Mouse (Mus musculus) cerebellum, adult 2 months (tissue): Measurements from ENCODE around the gene Hist1h1d. TPM values are rescaled to one million over a fixed set of nuclear protein-coding genes. Genes with fewer than 3 reads are reported as not detected.
"Not testable (repeated sequence)": the region's sequence is repeated elsewhere in the genome, so short reads cannot be mapped to it uniquely, and the experiment has no call there.

Experiments
- DNase-seq, 2 experiments: peaks; one replicate each; pipeline ENCODE4 v3.0.0; 2021
- H3K27ac ChIP-seq: fragments of 200-500 bp; 2 replicates; pipeline ENCODE4 v1.5.1; 2012; ENCODE audit warnings: low read length, control low read depth, inconsistent platforms; ENCODE audit not compliant: insufficient read depth
- H3K27me3 ChIP-seq: fragments of 200-500 bp; 2 replicates; pipeline ENCODE4 v1.6.1; 2012; ENCODE audit warnings: inconsistent platforms, mild to moderate bottlenecking, low read length, moderate library complexity; ENCODE audit not compliant: control insufficient read depth, insufficient read depth
- H3K4me1 ChIP-seq: fragments of 200-500 bp; 2 replicates; pipeline ENCODE4 v1.6.1; 2011; ENCODE audit warnings: low read length; ENCODE audit not compliant: control insufficient read depth, insufficient read depth
- H3K4me3 ChIP-seq: fragments of 200-500 bp; replicated peaks from 2 replicates; pipeline ENCODE3; 2011; ENCODE audit warnings: mild to moderate bottlenecking, low read depth, low read length, control low read depth; ENCODE audit not compliant: insufficient read depth
- CTCF ChIP-seq: fragments of 200-500 bp; IDR thresholded peaks from 2 replicates; pipeline ENCODE4 v1.5.1; 2011; ENCODE audit warnings: low read depth, mild to moderate bottlenecking, control low read depth, low read length, moderate library complexity, borderline replicate concordance; ENCODE audit not compliant: insufficient read depth
- POLR2A ChIP-seq: fragments of 200-500 bp; IDR thresholded peaks from 2 replicates; pipeline ENCODE4 v1.6.1; 2011; ENCODE audit warnings: low read length, control low read depth, borderline replicate concordance; ENCODE audit not compliant: insufficient read depth
- WGBS: fragments of 180-500 bp; shearing (Covaris S2); methylation state at CpG from one replicate; pipeline ENCODE4 v1.1.7; 2018; 5-methylcytosine and 5-hydroxymethylcytosine counted together
- polyA plus RNA-seq: library from polyadenylated mRNA; depleted of rRNA; stranded (reverse); fragments of >200 nt; gene quantifications from 2 replicates; pipeline ENCODE4 v1.2.3, GENCODE M21; 2012

The Hist1h1d gene
- polyA plus RNA-seq, 1 experiment, result 0.05 TPM

GRCm38 (mm10) chr13:23537006-23537710 is 15.9 kb upstream of the Hist1h1d start:
- Histone ChIP-seq H3K27ac (no peak overlapping the region), H3K27me3 (no peaks in the 10 kb centered on the region), H3K4me3 (no peak overlapping the region), H3K4me1 (peaks cover 4% of the 10 kb centered on the region; the same call in 1 of the 2 replicates)
- no peak for DNase-seq
- 81% methylated on average over 3 of the region's 3 CpGs for WGBS
- TF ChIP-seq CTCF (no peak), POLR2A (no peak)

DNA sequence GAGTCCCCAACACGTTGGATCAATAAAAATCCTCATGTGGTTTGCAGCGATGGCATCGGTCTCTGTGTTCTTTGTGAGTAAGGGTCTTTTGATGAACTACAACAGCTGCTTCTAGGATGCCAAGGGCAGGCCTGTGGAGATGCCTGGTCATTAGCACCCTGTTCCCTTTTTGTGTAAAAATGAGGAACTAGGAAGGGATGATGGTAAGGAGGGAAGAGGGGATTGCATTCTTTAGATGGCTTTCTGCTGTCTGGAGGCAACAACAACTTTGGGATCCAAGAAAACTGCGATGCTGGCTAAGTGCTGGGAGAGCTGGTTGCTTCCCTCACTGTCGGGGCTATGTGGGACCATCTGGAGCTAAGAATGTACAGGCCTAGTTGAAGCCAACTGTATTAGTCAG is 14.8 kb upstream of the Hist1h1d start:
- TF ChIP-seq POLR2A, result no peak
- no peak for TF ChIP-seq CTCF
- no peak for DNase-seq
- H3K27me3 ChIP-seq, result no peaks in the 10 kb centered on the region
- no peak overlapping the region for H3K4me3 ChIP-seq
- peaks cover 4% of the 10 kb centered on the region; the same call in 1 of the 2 replicates for H3K4me1 ChIP-seq
- no peak overlapping the region for H3K27ac ChIP-seq
- WGBS, result 58% methylated on average over 5 of the region's 5 CpGs

- DNase-seq, H3K27me3 ChIP-seq, H3K4me3 ChIP-seq, H3K4me1 ChIP-seq, H3K27ac ChIP-seq: not testable (repeated sequence)
- WGBS, result 83% methylated on average over 1 of the region's 1 CpGs
Measured at GRCm38 (mm10) chr13:23539821-23540220, 13.2 kb upstream of the Hist1h1d start.

GRCm38 (mm10) chr13:23541497-23541896 is 11.6 kb upstream of the Hist1h1d start:
- 90% methylated on average over 3 of the region's 3 CpGs for WGBS
- H3K27me3 ChIP-seq, result no peaks in the 10 kb centered on the region
- H3K4me1 ChIP-seq, result no peaks in the 10 kb centered on the region
- no peak overlapping the region for H3K4me3 ChIP-seq
- DNase-seq, result no peak
- TF ChIP-seq POLR2A, result no peak
- TF ChIP-seq CTCF, result no peak
- no peak overlapping the region for H3K27ac ChIP-seq

DNA sequence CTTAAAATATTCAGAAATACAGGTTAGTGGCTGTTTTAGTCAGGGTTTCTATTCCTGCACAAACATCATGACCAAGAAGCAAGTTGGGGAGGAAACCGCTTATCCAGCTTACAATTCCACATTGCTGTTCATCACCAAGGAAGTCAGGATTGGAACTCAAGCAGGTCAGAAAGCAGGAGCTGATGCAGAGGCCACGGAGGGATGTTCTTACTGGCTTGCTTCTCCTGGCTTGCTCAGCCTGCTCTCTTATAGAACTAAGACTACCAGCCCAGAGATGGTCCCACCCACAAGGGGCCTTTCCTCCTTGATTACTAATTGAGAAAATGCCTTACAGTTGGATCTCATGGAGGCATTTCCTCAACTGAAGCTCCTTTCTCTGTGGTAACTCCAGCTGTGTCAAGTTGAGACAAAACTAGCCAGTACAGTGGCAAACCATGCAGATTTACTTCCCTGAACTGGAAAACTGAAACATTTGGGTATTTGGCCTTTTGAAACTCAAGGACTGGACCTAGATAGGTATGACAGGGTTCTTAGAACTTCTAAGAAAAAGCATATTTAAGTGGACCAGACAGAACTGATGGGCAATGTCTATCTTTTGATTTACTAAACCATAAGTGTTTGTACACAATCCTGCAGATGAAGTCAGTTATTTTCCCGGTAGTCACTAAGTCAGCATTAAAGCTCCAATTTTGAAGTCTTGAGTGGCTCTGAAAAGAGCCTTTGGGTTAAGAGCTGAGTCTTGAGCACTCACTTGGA is 10.7 kb upstream of the Hist1h1d start:
- H3K27me3 ChIP-seq, H3K27ac ChIP-seq, H3K4me3 ChIP-seq, H3K4me1 ChIP-seq, DNase-seq: not testable (repeated sequence)
- WGBS, result 19% methylated on average over 3 of the region's 3 CpGs

DNA sequence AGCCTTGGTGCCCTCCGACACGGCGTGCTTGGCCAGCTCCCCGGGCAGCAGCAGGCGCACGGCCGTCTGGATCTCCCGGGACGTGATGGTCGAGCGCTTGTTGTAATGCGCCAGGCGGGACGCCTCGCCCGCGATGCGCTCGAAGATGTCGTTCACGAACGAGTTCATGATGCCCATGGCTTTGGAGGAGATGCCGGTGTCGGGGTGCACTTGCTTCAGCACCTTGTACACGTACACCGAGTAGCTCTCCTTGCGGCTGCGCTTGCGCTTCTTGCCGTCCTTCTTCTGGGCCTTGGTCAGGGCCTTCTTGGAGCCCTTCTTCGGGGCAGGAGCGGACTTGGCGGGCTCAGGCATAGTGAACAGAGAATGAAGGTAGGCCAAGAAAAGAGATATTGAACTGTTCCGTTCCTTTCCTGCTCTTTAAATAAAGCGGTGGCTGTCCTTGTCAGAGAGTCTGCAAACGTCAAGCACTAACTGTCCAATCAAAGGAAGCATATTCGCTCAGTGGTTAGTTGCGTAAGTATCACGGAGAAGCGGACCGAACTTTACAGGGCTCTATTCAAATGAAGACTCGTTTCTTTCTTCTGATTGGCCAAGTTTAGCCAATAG is 10.0 kb upstream of the Hist1h1d start, which contains the start of gene Hist1h2bh:
Hist1h2bh (minus strand) TSS at position 394 of the 609 bp plus-strand sequence.
- under 1% methylated on average over 40 of the region's 42 CpGs for WGBS
- H3K4me1 ChIP-seq, H3K27ac ChIP-seq: not testable (repeated sequence)

GRCm38 (mm10) chr13:23543965-23544786 is 8.9 kb upstream of the Hist1h1d start, which contains the start of gene Hist1h3f:
TSS of gene Hist1h3f (plus strand) at chr13:23544052.
- no peaks in the 10 kb centered on the region for H3K27me3 ChIP-seq
- peak; percentile 82 to 92 for DNase-seq
- under 1% methylated on average over 29 of the region's 45 CpGs for WGBS
- TF ChIP-seq POLR2A (peak; percentile 84; the same call in 1 of the 2 replicates), CTCF (no peak)
- peak within 1 kb of the TSS; percentile 64 for H3K4me3 ChIP-seq
- no peaks in the 10 kb centered on the region for H3K4me1 ChIP-seq
- H3K27ac ChIP-seq, result peak within 1 kb of the TSS; percentile 86; the same call in 1 of the 2 replicates

More for the DNA sequence above, 10.0 kb upstream of the Hist1h1d start, which contains the start of gene Hist1h2bh:
- DNase-seq, result peak; percentile 62 to 76
- H3K27me3 ChIP-seq, result not testable (repeated sequence)
- H3K4me3 ChIP-seq, result peak within 1 kb of the TSS; percentile 64

- WGBS, result 1% methylated on average over 13 of the region's 14 CpGs
Measured at GRCm38 (mm10) chr13:23544787-23545120, 8.3 kb upstream of the Hist1h1d start.

More at GRCm38 (mm10) chr13:23544787-23545120, 8.3 kb upstream of the Hist1h1d start:
- peak overlapping the region; percentile 15 for H3K4me3 ChIP-seq
- peak in 1 of 2 experiments; percentile 49 for DNase-seq
- H3K27ac ChIP-seq, H3K27me3 ChIP-seq, H3K4me1 ChIP-seq: not testable (repeated sequence)
